Comparison of ENCODE assay signal across 8 mouse cellular contexts in genomic region chr1:79823951-79824633, GRCm38 (mm10). TPM values are rescaled to one million over a fixed set of nuclear protein-coding genes. Genes with fewer than 3 reads are reported as not detected.
DNase-seq lines count a peak whose midpoint lies in the region; ATAC-seq and TF ChIP-seq lines count a peak whose summit lies in the region.

No protein-coding gene starts in this region.

- H3K79me2 ChIP-seq in C2C12 (ENCODE audit: control insufficient read depth, insufficient read depth): no peaks in the 10 kb centered on the region

- TF ChIP-seq CTCF in C2C12 (IDR thresholded peaks at IDR 0.05; ENCODE audit: control insufficient read depth, insufficient read depth, insufficient read length): no peak

- DNase-seq in hindbrain, embryonic 14.5 days (ENCODE audit: low spot score): no peak
- DNase-seq in kidney, postnatal 14 days: peak; percentile 12
- DNase-seq in cerebellum, adult 11 months: no peak
- no peak for DNase-seq in embryo, embryonic 9.5 days (ENCODE audit: extremely low spot score)
- no peak for DNase-seq in spleen, adult 12 weeks (ENCODE audit: low spot score)

- no peak overlapping the region for H3K4me3 ChIP-seq in hindbrain, embryonic 14.5 days (replicated peaks; ENCODE audit: low read length)
- H3K4me3 ChIP-seq in hindbrain, embryonic 12.5 days: no peak overlapping the region
- H3K4me3 ChIP-seq in C2C12 (ENCODE audit: insufficient read depth, poor library complexity, severe bottlenecking): peak overlapping the region; percentile 12
- peak overlapping the region; percentile 50 for H3K4me3 ChIP-seq in brown adipose tissue, adult 24 weeks (ENCODE audit: insufficient read depth, low read depth, low read length)

- H3K27ac ChIP-seq in hindbrain, embryonic 14.5 days: 0 out of 2 replicates have a peak overlapping the region, but pooled peaks have one; percentile 34
- no peak overlapping the region for H3K27ac ChIP-seq in hindbrain, embryonic 12.5 days
- peak overlapping the region; percentile 72 for H3K27ac ChIP-seq in brown adipose tissue, adult 24 weeks (replicated peaks; ENCODE audit: low read depth, low read length)

- no peak for ATAC-seq in hindbrain, embryonic 14.5 days (ENCODE audit: low FRiP score)
- ATAC-seq in hindbrain, embryonic 12.5 days (ENCODE audit: low FRiP score): no peak

- H3K79me3 ChIP-seq in C2C12 (ENCODE audit: low read depth): no peaks in the 10 kb centered on the region

- H3K4me2 ChIP-seq in hindbrain, embryonic 14.5 days (replicated peaks): no peak overlapping the region
- no peak overlapping the region for H3K4me2 ChIP-seq in hindbrain, embryonic 12.5 days (replicated peaks)

- 0 out of 2 replicates have a peak, but pooled peaks cover 3% of the 10 kb centered on the region for H3K4me1 ChIP-seq in hindbrain, embryonic 14.5 days (replicated peaks; ENCODE audit: control insufficient read depth, insufficient read depth, low read length)
- peaks cover 10% of the 10 kb centered on the region for H3K4me1 ChIP-seq in hindbrain, embryonic 12.5 days
- H3K4me1 ChIP-seq in brown adipose tissue, adult 24 weeks (ENCODE audit: control insufficient read depth, insufficient read depth, insufficient read length, low read length): 0 out of 2 replicates have a peak, but pooled peaks cover 5% of the 10 kb centered on the region

- H3K36me3 ChIP-seq in hindbrain, embryonic 14.5 days (replicated peaks; ENCODE audit: control insufficient read depth, insufficient read depth): no peaks in the 10 kb centered on the region
- H3K36me3 ChIP-seq in hindbrain, embryonic 12.5 days: 0 out of 2 replicates have a peak, but pooled peaks cover 4% of the 10 kb centered on the region
- H3K36me3 ChIP-seq in C2C12 (ENCODE audit: control insufficient read depth, insufficient read depth): no peaks in the 10 kb centered on the region

- 80% methylated on average over 14 of the region's 14 CpGs for WGBS in hindbrain, embryonic 14.5 days
- 84% methylated on average over 14 of the region's 14 CpGs for WGBS in hindbrain, embryonic 12.5 days

- no peaks in the 10 kb centered on the region for H3K27me3 ChIP-seq in hindbrain, embryonic 14.5 days (ENCODE audit: control insufficient read depth, insufficient read depth, low read length)
- H3K27me3 ChIP-seq in hindbrain, embryonic 12.5 days: no peaks in the 10 kb centered on the region
- no peaks in the 10 kb centered on the region for H3K27me3 ChIP-seq in C2C12 (ENCODE audit: control insufficient read depth, insufficient read depth, insufficient read length)

- no peak overlapping the region for H3ac ChIP-seq in C2C12 (ENCODE audit: control insufficient read depth, insufficient read length, low read depth)

- H3K9me3 ChIP-seq in hindbrain, embryonic 14.5 days (ENCODE audit: control insufficient read depth, low read length): no peaks in the 10 kb centered on the region
- H3K9me3 ChIP-seq in hindbrain, embryonic 12.5 days (replicated peaks): 0 out of 2 replicates have a peak, but pooled peaks cover 2% of the 10 kb centered on the region

- H3K9ac ChIP-seq in hindbrain, embryonic 14.5 days: no peak overlapping the region
- H3K9ac ChIP-seq in hindbrain, embryonic 12.5 days: no peak overlapping the region

TF ChIP-seq in C2C12, 6 proteins besides CTCF, POLR2A, EP300 and RAD21:
- no peak for TF ChIP-seq MAX (IDR thresholded peaks at IDR 0.05)
- no peak for TF ChIP-seq MYOD1 (IDR thresholded peaks at IDR 0.05; ENCODE audit: control insufficient read depth, insufficient read length, low read depth)
- no peak for TF ChIP-seq USF1 (IDR thresholded peaks at IDR 0.05; ENCODE audit: low read depth)
- TF ChIP-seq CEBPB (IDR thresholded peaks at IDR 0.05; ENCODE audit: low read depth): no peak
- no peak for TF ChIP-seq FOSL1 (IDR thresholded peaks at IDR 0.05; ENCODE audit: insufficient read depth, low read length, poor library complexity, severe bottlenecking)
- TF ChIP-seq MYOG (IDR thresholded peaks at IDR 0.05; ENCODE audit: control insufficient read depth, extremely low read depth, insufficient read length): no peak

RNA-seq across cellular contexts. Expression of gene Serpine2, which starts 36.9 kb away (rescaled TPM):
- 328 and 356 TPM in 2 replicates for polyA plus RNA-seq in hindbrain, embryonic 14.5 days (2014; fragmentation: Nextera tagmentation; extraction: Ambion mirVana)
- polyA plus RNA-seq in hindbrain, embryonic 12.5 days (2016; fragmentation: Nextera tagmentation; extraction: Ambion mirVana): 156 and 157 TPM in 2 replicates
- 46.4 TPM for polyA plus RNA-seq in C2C12 (2012; fragmentation: generic; extraction: Trizol)
- 31.0 and 47.7 TPM in 2 replicates for polyA plus RNA-seq in brown adipose tissue, adult 24 weeks (2012; ENCODE audit: insufficient read depth, insufficient read length, missing spikeins)

RNA-seq across cellular contexts. Expression of gene Wdfy1, which starts 48.1 kb away (rescaled TPM):
- 106 and 117 TPM in 2 replicates for polyA plus RNA-seq in hindbrain, embryonic 14.5 days (2014; fragmentation: Nextera tagmentation; extraction: Ambion mirVana)
- 66.0 and 68.5 TPM in 2 replicates for polyA plus RNA-seq in hindbrain, embryonic 12.5 days (2016; fragmentation: Nextera tagmentation; extraction: Ambion mirVana)
- 22.7 TPM for polyA plus RNA-seq in C2C12 (2012; fragmentation: generic; extraction: Trizol)
- 4.0 and 5.8 TPM in 2 replicates for polyA plus RNA-seq in brown adipose tissue, adult 24 weeks (2012; ENCODE audit: insufficient read depth, insufficient read length, missing spikeins)

RNA-seq across cellular contexts. Expression of gene Mrpl44, which starts 48.3 kb away (rescaled TPM):
- 38.9 and 39.2 TPM in 2 replicates for polyA plus RNA-seq in hindbrain, embryonic 14.5 days (2014; fragmentation: Nextera tagmentation; extraction: Ambion mirVana)
- polyA plus RNA-seq in hindbrain, embryonic 12.5 days (2016; fragmentation: Nextera tagmentation; extraction: Ambion mirVana): 47.6 and 48.2 TPM in 2 replicates
- polyA plus RNA-seq in C2C12 (2012; fragmentation: generic; extraction: Trizol): 22.8 TPM
- polyA plus RNA-seq in brown adipose tissue, adult 24 weeks (2012; ENCODE audit: insufficient read depth, insufficient read length, missing spikeins): 52.1 and 52.2 TPM in 2 replicates

Comparison
In these comparisons a context has a peak if more than half of its experiments do, and no peak if none do; other contexts are left out.
1. H3K4me3 ChIP-seq: peak in C2C12 (single experiment) and brown adipose tissue, adult 24 weeks (single experiment); none in hindbrain, embryonic 14.5 days (single experiment) and hindbrain, embryonic 12.5 days (single experiment).